Mouse (Mus musculus) spleen, adult 10 weeks (tissue): Measurements from ENCODE around the gene Ttyh1. TPM values are rescaled to one million over a fixed set of nuclear protein-coding genes. Genes with fewer than 3 reads are reported as not detected.

Source experiments
- polyA plus RNA-seq: library from polyadenylated mRNA; stranded (reverse); fragments of 350-450 nt; fragmentation: Illumina TruSeq; extraction: RNeasy Lipid Tissue Mini Kit (QIAGEN cat#74804); gene quantifications from one replicate; pipeline ENCODE4 v1.2.3, GENCODE M21; 2015; ENCODE audit warnings: low replicate concordance; ENCODE audit not compliant: insufficient read depth

Ttyh1 gene
- 0.36 TPM for polyA plus RNA-seq

GRCm38 (mm10) chr7:4119344-4119902, at the start of gene Ttyh1:
Gene Ttyh1 (plus strand): TSS chr7:4119408.

GRCm38 (mm10) chr7:4136771-4137531, 17.7 kb downstream of the Ttyh1 start, which contains the start of gene Leng8:
Gene Leng8 (plus strand): TSS chr7:4137039.

GRCm38 (mm10) chr7:4150059-4150541, 30.9 kb downstream of the Ttyh1 start, which contains the start of gene Leng9:
Gene Leng9 (minus strand): TSS chr7:4150374.

GRCm38 (mm10) chr7:4164090-4164910, 45.1 kb downstream of the Ttyh1 start, which contains the start of gene Cdc42ep5:
Gene Cdc42ep5 (minus strand): TSS chr7:4164860.

Other genes with a start within 250 kb of the Ttyh1 start
- gene Gm14548, start 221.3 kb upstream of the Ttyh1 start, polyA plus RNA-seq: 9.4 TPM
- 14.6 TPM for gene Lilra6, start 203.9 kb upstream of the Ttyh1 start, polyA plus RNA-seq
- 54.3 TPM for gene Lair1, start 56.2 kb upstream of the Ttyh1 start, polyA plus RNA-seq
- gene Leng8, start 17.6 kb downstream of the Ttyh1 start, polyA plus RNA-seq: 127 TPM
- 3.8 TPM for gene Leng9, start 31.0 kb downstream of the Ttyh1 start, polyA plus RNA-seq
- gene Cdc42ep5, start 45.5 kb downstream of the Ttyh1 start, polyA plus RNA-seq: 1.5 TPM
- 5.0 TPM for gene Lilra5, start 118.3 kb downstream of the Ttyh1 start, polyA plus RNA-seq
- gene Ncr1, start 218.3 kb downstream of the Ttyh1 start, polyA plus RNA-seq: 29.3 TPM